Mouse (Mus musculus) hindbrain, embryonic 15.5 days (tissue): ENCODE measurements around the gene Coa3. TPM values are rescaled to one million over a fixed set of nuclear protein-coding genes. Genes with fewer than 3 reads are reported as not detected.

Source experiments
- ATAC-seq: fragments of 200-750 bp; cut with Nextera tagmentation; 2 replicates; pipeline ENCODE4 v1.8.0; 2017; ENCODE audit warnings: low read depth, moderate number of reproducible peaks, moderate TSS enrichment; ENCODE audit not compliant: low FRiP score
- H3K27ac ChIP-seq: fragments of 300-500 bp; sonication (generic); replicated peaks from 2 replicates; pipeline ENCODE4 v1.5.1; 2015; ENCODE audit warnings: mild to moderate bottlenecking, inconsistent platforms
- H3K27me3 ChIP-seq: fragments of 300-500 bp; sonication (generic); 2 replicates; pipeline ENCODE4 v1.6.1; 2015; ENCODE audit warnings: control low read depth, inconsistent platforms
- H3K36me3 ChIP-seq: fragments of 300-500 bp; sonication (generic); 2 replicates; pipeline ENCODE4 v1.6.1; 2015; ENCODE audit warnings: control low read depth, inconsistent platforms
- H3K4me1 ChIP-seq: fragments of 300-500 bp; sonication (generic); replicated peaks from 2 replicates; pipeline ENCODE4 v1.6.1; 2015; ENCODE audit warnings: control low read depth, inconsistent platforms
- H3K4me2 ChIP-seq: fragments of 300-500 bp; sonication (generic); 2 replicates; pipeline ENCODE4 v1.6.1; 2015; ENCODE audit warnings: moderate library complexity, mild to moderate bottlenecking, inconsistent platforms
- H3K4me3 ChIP-seq: fragments of 300-500 bp; sonication (generic); 2 replicates; pipeline ENCODE4 v1.5.1; 2015; ENCODE audit warnings: mild to moderate bottlenecking, inconsistent platforms
- H3K9ac ChIP-seq: fragments of 300-500 bp; sonication (generic); 2 replicates; pipeline ENCODE4 v1.6.1; 2015; ENCODE audit warnings: inconsistent platforms
- H3K9me3 ChIP-seq: fragments of 300-500 bp; sonication (generic); 2 replicates; pipeline ENCODE4 v1.6.1; 2016; ENCODE audit warnings: control low read depth, inconsistent platforms
- WGBS: fragments of 180-500 bp; shearing (Covaris S2); methylation state at CpG from one replicate; pipeline ENCODE4 v1.1.7; 2015; 5-methylcytosine and 5-hydroxymethylcytosine counted together
- polyA plus RNA-seq: library from polyadenylated mRNA; unstranded; fragments of >200 nt; fragmentation: Nextera tagmentation; extraction: Ambion mirVana; gene quantifications from 2 replicates; pipeline ENCODE4 v1.2.1, GENCODE M21; 2015

Coa3 gene
- polyA plus RNA-seq, 1 experiment from 2014 or later: 225 TPM

- H3K4me3 ChIP-seq: no peak overlapping the region
- no peak overlapping the region for H3K4me2 ChIP-seq
- ATAC-seq: no peak
- H3K9ac ChIP-seq: no peak overlapping the region
- no peaks in the 10 kb centered on the region for H3K9me3 ChIP-seq
- no peaks in the 10 kb centered on the region for H3K36me3 ChIP-seq
- H3K27ac ChIP-seq: peak overlapping the region; percentile 76; the same call in 1 of the 2 replicates
- 22% methylated on average over 8 of the region's 8 CpGs for WGBS
- no peaks in the 10 kb centered on the region for H3K27me3 ChIP-seq
- H3K4me1 ChIP-seq: peaks cover 29% of the 10 kb centered on the region
Observed at GRCm38 (mm10) chr11:101229361-101229900, 49.5 kb downstream of the Coa3 start.

Other genes starting within 250 kb of the Coa3 start
- 13.0 and 15.5 TPM in 2 replicates for gene Naglu, start 209.1 kb downstream of the Coa3 start, polyA plus RNA-seq
- gene Hsd17b1, start 200.7 kb downstream of the Coa3 start, polyA plus RNA-seq: 0.47 and 0.48 TPM in 2 replicates
- gene Coasy, start 196.5 kb downstream of the Coa3 start, polyA plus RNA-seq: 40.6 and 42.4 TPM in 2 replicates
- gene Mlx, start 191.8 kb downstream of the Coa3 start, polyA plus RNA-seq: 85.1 and 90.0 TPM in 2 replicates
- 21.3 and 22.5 TPM in 2 replicates for gene Psmc3ip, start 183.7 kb downstream of the Coa3 start, polyA plus RNA-seq
- 23.6 and 25.5 TPM in 2 replicates for gene Retreg3, start 159.2 kb downstream of the Coa3 start, polyA plus RNA-seq
- gene Tubg1, start 159.2 kb downstream of the Coa3 start, polyA plus RNA-seq: 78.0 and 79.8 TPM in 2 replicates
- 48.0 and 53.1 TPM in 2 replicates for gene Tubg2, start 123.2 kb downstream of the Coa3 start, polyA plus RNA-seq
- gene Cntnap1, start 108.6 kb downstream of the Coa3 start, polyA plus RNA-seq: 7.5 and 8.0 TPM in 2 replicates
- 9.5 and 11.8 TPM in 2 replicates for gene Plekhh3, start 107.8 kb downstream of the Coa3 start, polyA plus RNA-seq
- gene Ccr10, start 103.7 kb downstream of the Coa3 start, polyA plus RNA-seq: 0.63 and 0.70 TPM in 2 replicates
- gene Ezh1, start 52.7 kb downstream of the Coa3 start, polyA plus RNA-seq: 26.5 and 27.4 TPM in 2 replicates
- gene Ramp2, start 33.1 kb downstream of the Coa3 start, polyA plus RNA-seq: 96.5 and 98.8 TPM in 2 replicates
- 118 and 124 TPM in 2 replicates for gene Vps25, start 25.4 kb downstream of the Coa3 start, polyA plus RNA-seq
- 8.5 and 9.5 TPM in 2 replicates for gene Wnk4, start 18.5 kb downstream of the Coa3 start, polyA plus RNA-seq
- gene Cntd1, start 102 bp downstream of the Coa3 start, polyA plus RNA-seq: 1.0 and 1.2 TPM in 2 replicates
- gene Becn1, start 23.2 kb upstream of the Coa3 start, polyA plus RNA-seq: 173 and 175 TPM in 2 replicates
- 115 and 116 TPM in 2 replicates for gene Psme3, start 37.1 kb upstream of the Coa3 start, polyA plus RNA-seq
- gene Aoc2, start 45.9 kb upstream of the Coa3 start, polyA plus RNA-seq: 1.5 and 2.1 TPM in 2 replicates
- gene Aoc3, start 51.5 kb upstream of the Coa3 start, polyA plus RNA-seq: 0.13 and 0.14 TPM in 2 replicates
- gene G6pc, start 88.4 kb upstream of the Coa3 start, polyA plus RNA-seq: not detected in 2 replicates
- 88.8 and 92.0 TPM in 2 replicates for gene Aarsd1, start 138.5 kb upstream of the Coa3 start, polyA plus RNA-seq
- 7.2 and 7.9 TPM in 2 replicates for gene Gm27029, start 145.7 kb upstream of the Coa3 start, polyA plus RNA-seq
- 32.0 and 33.2 TPM in 2 replicates for gene Rundc1, start 146.0 kb upstream of the Coa3 start, polyA plus RNA-seq
- 3.0 and 4.0 TPM in 2 replicates for gene Ptges3l, start 146.2 kb upstream of the Coa3 start, polyA plus RNA-seq
- gene Rpl27, start 163.2 kb upstream of the Coa3 start, polyA plus RNA-seq: 228 and 230 TPM in 2 replicates
- 4.3 and 5.2 TPM in 2 replicates for gene Ifi35, start 169.3 kb upstream of the Coa3 start, polyA plus RNA-seq
- gene Rnd2, start 185.9 kb upstream of the Coa3 start, polyA plus RNA-seq: 85.3 and 86.0 TPM in 2 replicates
- gene Vat1, start 187.1 kb upstream of the Coa3 start, polyA plus RNA-seq: 123 and 135 TPM in 2 replicates